Mouse (Mus musculus) neural tube, embryonic 12.5 days (tissue): Measurements from ENCODE around the gene Ccdc71. TPM values are rescaled to one million over a fixed set of nuclear protein-coding genes. Genes with fewer than 3 reads are reported as not detected.
A peak's percentile ranks its signal among the peaks of the same experiment; 100 is the strongest.

Experiments
- ATAC-seq: fragments of 200-750 bp; cut with Nextera tagmentation; 2 replicates; pipeline ENCODE4 v1.8.0; 2017; ENCODE audit warnings: low read depth, mild to moderate bottlenecking, moderate TSS enrichment, moderate library complexity; ENCODE audit not compliant: low FRiP score
- H3K27ac ChIP-seq: fragments of 300-500 bp; sonication (generic); 2 replicates; pipeline ENCODE4 v1.5.1; 2016
- H3K27me3 ChIP-seq: fragments of 300-500 bp; sonication (generic); replicated peaks from 2 replicates; pipeline ENCODE4 v1.6.1; 2016; ENCODE audit warnings: mild to moderate bottlenecking
- H3K36me3 ChIP-seq: fragments of 300-500 bp; sonication (generic); 2 replicates; pipeline ENCODE4 v1.6.1; 2016; ENCODE audit warnings: mild to moderate bottlenecking
- H3K4me1 ChIP-seq: fragments of 300-500 bp; sonication (generic); 2 replicates; pipeline ENCODE4 v1.6.1; 2016
- H3K4me2 ChIP-seq: fragments of 300-500 bp; sonication (generic); replicated peaks from 2 replicates; pipeline ENCODE4 v1.6.1; 2016; ENCODE audit warnings: mild to moderate bottlenecking
- H3K4me3 ChIP-seq: fragments of 300-500 bp; sonication (generic); 2 replicates; pipeline ENCODE4 v1.5.1; 2016
- H3K9ac ChIP-seq: fragments of 300-500 bp; sonication (generic); 2 replicates; pipeline ENCODE4 v1.6.1; 2016; ENCODE audit warnings: mild to moderate bottlenecking
- H3K9me3 ChIP-seq: fragments of 300-500 bp; sonication (generic); 2 replicates; pipeline ENCODE4 v1.6.1; 2016; ENCODE audit warnings: mild to moderate bottlenecking
- WGBS: fragments of 180-500 bp; shearing (Covaris S2); methylation state at CpG from one replicate; pipeline ENCODE4 v1.1.7; 2016; 5-methylcytosine and 5-hydroxymethylcytosine counted together
- polyA plus RNA-seq: library from polyadenylated mRNA; unstranded; fragments of >200 nt; fragmentation: Nextera tagmentation; extraction: Ambion mirVana; gene quantifications from 2 replicates; pipeline ENCODE4 v1.2.1, GENCODE M21; 2016

Ccdc71 gene
- polyA plus RNA-seq, 1 experiment from 2014 or later, result 49.4 TPM

- Histone ChIP-seq H3K27me3 (no peaks in the 10 kb centered on the region), H3K9ac (no peak overlapping the region), H3K27ac (no peak overlapping the region), H3K9me3 (no peaks in the 10 kb centered on the region), H3K4me3 (no peak overlapping the region), H3K4me1 (peaks cover 16% of the 10 kb centered on the region), H3K4me2 (no peak overlapping the region), H3K36me3 (peaks cover 50% of the 10 kb centered on the region)
- 92% methylated on average over 18 of the region's 18 CpGs for WGBS
- ATAC-seq, result no peak
These were observed 22.9 kb downstream of the Ccdc71 start for GRCm38 (mm10) chr9:108483051-108483790.

DNA sequence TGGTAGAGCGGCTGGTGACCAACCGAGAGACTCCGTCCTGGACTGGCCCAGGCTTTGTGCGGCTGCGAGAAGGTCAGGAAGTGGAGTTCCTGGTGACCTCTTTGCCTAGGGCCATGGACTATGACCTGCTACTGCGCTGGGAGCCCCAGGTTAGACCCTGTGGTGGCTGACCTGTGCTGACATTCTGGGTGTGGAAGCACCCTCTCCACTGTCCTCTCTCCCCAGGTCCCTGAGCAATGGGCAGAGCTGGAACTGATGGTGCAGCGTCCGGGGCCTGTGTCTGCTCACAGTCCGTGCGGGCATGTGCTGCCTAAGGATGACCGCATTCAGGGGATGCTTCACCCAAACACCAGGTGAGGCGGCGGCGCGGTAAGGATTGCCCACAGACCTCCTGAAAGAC lies 23.7 kb downstream of the Ccdc71 start:
- WGBS, result 96% methylated on average over 15 of the region's 15 CpGs
- Histone ChIP-seq H3K4me2 (no peak overlapping the region), H3K4me1 (peaks cover 11% of the 10 kb centered on the region), H3K27ac (no peak overlapping the region), H3K27me3 (no peaks in the 10 kb centered on the region), H3K36me3 (peaks cover 58% of the 10 kb centered on the region), H3K9me3 (no peaks in the 10 kb centered on the region), H3K9ac (no peak overlapping the region), H3K4me3 (no peak overlapping the region)
- ATAC-seq, result no peak

DNA sequence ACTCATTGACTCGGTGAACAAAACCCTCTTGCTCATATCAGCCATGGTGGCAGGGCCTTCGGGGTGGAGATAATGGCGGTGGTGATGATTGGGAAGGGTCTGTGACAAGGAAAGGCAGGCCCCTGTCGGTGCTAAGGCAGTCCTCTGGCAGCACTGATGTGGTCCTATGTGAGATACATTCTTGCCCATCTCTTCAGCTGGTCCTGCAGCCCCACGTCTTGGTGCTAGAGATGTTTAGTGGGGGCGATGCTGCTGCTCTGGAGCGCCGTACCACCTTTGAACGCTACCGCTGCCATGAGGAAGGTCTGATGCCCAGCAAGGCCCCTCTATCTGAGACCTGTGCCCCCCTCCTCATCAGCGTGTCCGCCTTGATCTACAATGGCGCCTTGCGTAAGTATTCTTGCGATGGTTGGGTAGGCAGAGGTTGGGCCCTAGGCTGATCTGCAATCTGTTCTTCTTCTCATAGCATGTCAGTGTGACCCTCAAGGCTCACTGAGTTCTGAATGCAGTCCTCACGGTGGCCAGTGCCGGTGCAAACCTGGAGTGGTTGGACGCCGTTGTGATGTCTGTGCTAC lies 25.1 kb downstream of the Ccdc71 start:
- WGBS, result 93% methylated on average over 19 of the region's 19 CpGs
- no peak for ATAC-seq
- Histone ChIP-seq H3K9ac (no peak overlapping the region), H3K4me2 (no peak overlapping the region), H3K27me3 (no peaks in the 10 kb centered on the region), H3K27ac (no peak overlapping the region), H3K9me3 (no peaks in the 10 kb centered on the region), H3K4me1 (peaks cover 8% of the 10 kb centered on the region), H3K4me3 (no peak overlapping the region), H3K36me3 (peaks cover 65% of the 10 kb centered on the region)

DNA sequence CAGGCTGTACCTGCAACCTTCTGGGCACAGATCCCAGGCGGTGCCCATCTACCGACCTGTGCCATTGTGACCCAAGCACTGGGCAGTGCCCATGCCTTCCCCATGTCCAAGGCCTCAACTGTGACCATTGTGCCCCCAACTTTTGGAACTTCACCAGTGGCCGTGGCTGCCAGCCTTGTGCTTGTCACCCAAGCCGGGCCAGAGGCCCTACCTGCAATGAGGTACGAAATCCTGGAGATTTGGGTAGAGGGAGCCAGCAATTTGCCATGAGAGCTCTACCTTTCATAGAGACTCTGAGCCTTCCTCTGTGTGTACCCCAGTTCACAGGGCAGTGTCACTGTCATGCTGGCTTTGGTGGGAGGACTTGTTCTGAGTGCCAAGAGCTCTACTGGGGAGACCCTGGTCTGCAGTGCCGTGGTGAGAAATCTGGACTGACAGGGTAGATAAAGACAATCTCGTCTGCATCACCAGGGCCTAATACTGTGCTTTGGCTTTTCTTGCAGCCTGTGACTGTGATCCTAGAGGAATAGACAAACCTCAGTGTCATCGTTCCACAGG lies 26.7 kb downstream of the Ccdc71 start:
- Histone ChIP-seq H3K9me3 (no peaks in the 10 kb centered on the region), H3K4me1 (peaks cover 18% of the 10 kb centered on the region), H3K4me3 (no peak overlapping the region), H3K36me3 (peaks cover 59% of the 10 kb centered on the region), H3K27me3 (no peaks in the 10 kb centered on the region), H3K27ac (no peak overlapping the region), H3K4me2 (no peak overlapping the region), H3K9ac (no peak overlapping the region)
- ATAC-seq, result no peak
- WGBS, result 92% methylated on average over 8 of the region's 8 CpGs

DNA sequence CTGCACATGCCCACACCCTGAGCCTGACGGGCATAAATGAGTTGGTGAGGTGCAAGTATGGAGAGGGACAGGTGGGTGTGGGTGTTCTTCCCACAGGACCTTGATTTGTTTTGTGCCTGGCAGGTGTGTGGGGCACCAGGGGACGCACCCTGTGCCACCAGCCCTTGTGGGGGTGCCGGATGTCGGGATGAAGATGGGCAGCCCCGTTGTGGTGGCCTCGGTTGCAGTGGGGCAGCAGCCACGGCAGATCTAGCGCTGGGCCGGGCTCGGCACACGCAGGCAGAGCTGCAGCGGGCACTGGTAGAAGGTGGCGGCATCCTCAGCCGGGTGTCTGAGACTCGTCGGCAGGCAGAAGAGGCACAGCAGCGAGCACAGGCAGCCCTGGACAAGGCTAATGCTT lies 28.1 kb downstream of the Ccdc71 start:
- Histone ChIP-seq H3K36me3 (peaks cover 67% of the 10 kb centered on the region), H3K27me3 (no peaks in the 10 kb centered on the region), H3K9me3 (no peaks in the 10 kb centered on the region), H3K4me2 (no peak overlapping the region), H3K27ac (no peak overlapping the region), H3K9ac (no peak overlapping the region), H3K4me3 (no peak overlapping the region), H3K4me1 (peaks cover 23% of the 10 kb centered on the region)
- 95% methylated on average over 17 of the region's 17 CpGs for WGBS
- ATAC-seq, result no peak

- H3K27me3 ChIP-seq, result no peaks in the 10 kb centered on the region
- no peaks in the 10 kb centered on the region for H3K9me3 ChIP-seq
- H3K4me2 ChIP-seq, result no peak overlapping the region
- peaks cover 71% of the 10 kb centered on the region for H3K36me3 ChIP-seq
- no peak overlapping the region for H3K4me3 ChIP-seq
- no peak overlapping the region for H3K9ac ChIP-seq
- 96% methylated on average over 20 of the region's 20 CpGs for WGBS
- peaks cover 23% of the 10 kb centered on the region for H3K4me1 ChIP-seq
- H3K27ac ChIP-seq, result no peak overlapping the region
- no peak for ATAC-seq
These were observed 28.9 kb downstream of the Ccdc71 start for GRCm38 (mm10) chr9:108489215-108489614.

- WGBS, result 70% methylated on average over 26 of the region's 26 CpGs
- Histone ChIP-seq H3K4me2 (peak overlapping the region; percentile 93), H3K36me3 (peaks cover 74% of the 10 kb centered on the region), H3K9me3 (no peaks in the 10 kb centered on the region), H3K4me1 (peaks cover 23% of the 10 kb centered on the region), H3K9ac (peak overlapping the region; percentile 92), H3K27me3 (no peaks in the 10 kb centered on the region), H3K27ac (peak overlapping the region; percentile 91), H3K4me3 (peak overlapping the region; percentile 88)
- ATAC-seq, result peak; percentile 72
These were observed 29.6 kb downstream of the Ccdc71 start for GRCm38 (mm10) chr9:108489702-108490558.

DNA sequence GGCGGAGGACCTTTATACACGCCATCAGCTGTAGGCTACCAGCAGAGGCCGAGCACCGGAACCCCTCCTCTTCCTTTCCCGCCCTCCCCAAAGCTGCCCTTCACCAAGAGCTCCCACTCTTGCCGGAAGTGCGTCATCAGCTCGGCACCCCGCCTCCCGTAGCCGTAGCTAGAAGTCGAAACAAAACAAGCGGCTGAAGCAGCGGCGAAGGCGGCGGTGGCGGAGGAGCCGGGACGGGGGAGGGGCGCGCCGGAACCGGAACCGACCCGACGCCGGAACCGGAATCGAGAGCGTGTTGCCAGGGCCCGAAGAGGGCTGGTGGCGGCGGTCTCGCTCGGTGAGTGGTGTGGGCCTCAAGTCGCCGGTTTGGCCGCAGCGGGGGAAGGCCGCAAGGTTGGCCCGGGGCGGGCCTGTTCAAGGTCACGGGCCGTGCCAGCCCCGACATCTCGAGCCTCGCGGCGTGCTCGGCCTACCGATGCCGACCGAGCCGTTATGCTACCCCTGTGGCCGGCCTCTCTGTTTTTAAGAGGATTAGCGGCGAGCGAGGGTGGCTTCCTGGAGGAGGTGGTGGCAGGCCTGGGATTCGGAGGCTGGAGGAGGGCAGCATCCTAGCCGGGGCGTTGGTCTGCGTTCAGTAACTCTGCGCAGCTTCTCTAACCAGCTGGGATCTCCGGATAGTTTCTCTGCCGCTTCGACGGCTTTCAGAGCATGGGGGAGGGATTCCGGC lies 30.4 kb downstream of the Ccdc71 start, which contains the start of gene Usp19:
Gene Usp19 (plus strand): TSS at position 44 of the 727 bp plus-strand sequence.
- peaks cover 73% of the 10 kb centered on the region for H3K36me3 ChIP-seq

GRCm38 (mm10) chr9:108491286-108491580 lies 30.9 kb downstream of the Ccdc71 start:
- Histone ChIP-seq H3K4me3 (peak overlapping the region; percentile 88), H3K4me1 (peaks cover 23% of the 10 kb centered on the region), H3K9ac (peak overlapping the region; percentile 92), H3K9me3 (no peaks in the 10 kb centered on the region), H3K36me3 (peaks cover 73% of the 10 kb centered on the region), H3K27ac (peak overlapping the region; percentile 91), H3K27me3 (no peaks in the 10 kb centered on the region), H3K4me2 (peak overlapping the region; percentile 93)
- WGBS, result 14% methylated on average over 12 of the region's 12 CpGs
- 0 out of 2 replicates have a peak, but pooled peaks have one; percentile 3 for ATAC-seq

More for the DNA sequence above, 30.4 kb downstream of the Ccdc71 start, which contains the start of gene Usp19:
- Histone ChIP-seq H3K9me3 (no peaks in the 10 kb centered on the region), H3K4me2 (peak within 1 kb of the TSS; percentile 93), H3K27me3 (no peaks in the 10 kb centered on the region), H3K4me1 (peaks cover 23% of the 10 kb centered on the region), H3K4me3 (peak within 1 kb of the TSS; percentile 88), H3K9ac (peak within 1 kb of the TSS; percentile 92), H3K27ac (peak within 1 kb of the TSS; percentile 91)
- ATAC-seq, result peak; percentile 95
- under 1% methylated on average over 69 of the region's 69 CpGs for WGBS

- Histone ChIP-seq H3K27me3 (no peaks in the 10 kb centered on the region), H3K4me3 (peak overlapping the region; percentile 0; the same call in 1 of the 2 replicates), H3K4me2 (peak overlapping the region; percentile 93), H3K9ac (peak overlapping the region; percentile 92), H3K36me3 (peaks cover 74% of the 10 kb centered on the region), H3K4me1 (peaks cover 23% of the 10 kb centered on the region), H3K9me3 (no peaks in the 10 kb centered on the region), H3K27ac (no peak overlapping the region)
- no peak for ATAC-seq
- 88% methylated on average over 16 of the region's 16 CpGs for WGBS
These were observed 31.9 kb downstream of the Ccdc71 start for GRCm38 (mm10) chr9:108492043-108492750.

GRCm38 (mm10) chr9:108493246-108493645 lies 32.9 kb downstream of the Ccdc71 start:
- H3K4me1 ChIP-seq, result peaks cover 23% of the 10 kb centered on the region
- H3K4me2 ChIP-seq, result no peak overlapping the region
- H3K27ac ChIP-seq, result no peak overlapping the region
- no peak for ATAC-seq
- H3K27me3 ChIP-seq, result no peaks in the 10 kb centered on the region
- peaks cover 74% of the 10 kb centered on the region for H3K36me3 ChIP-seq
- no peaks in the 10 kb centered on the region for H3K9me3 ChIP-seq
- no peak overlapping the region for H3K9ac ChIP-seq
- WGBS, result 93% methylated on average over 8 of the region's 8 CpGs
- H3K4me3 ChIP-seq, result no peak overlapping the region
